10 mouse cellular contexts compared by ENCODE assay signal in genomic region chr15:99704041-99704681, GRCm38 (mm10). TPM values are rescaled to one million over a fixed set of nuclear protein-coding genes. Genes with fewer than 3 reads are reported as not detected.
A peak's percentile ranks its signal among the peaks of the same experiment; 100 is the strongest.
DNase-seq lines count a peak whose midpoint lies in the region; ATAC-seq lines count a peak whose summit lies in the region.
"Had no signal": no experiment of that assay in that cellular context is flagged by ENCODE, and none has a peak within 500 bp of the region (broad histone marks: within the 10 kb centered on the region; RNA-seq: fewer than 3 reads in every experiment).

No protein-coding gene starts in this region.

- peaks cover 38% of the 10 kb centered on the region for H3K4me1 ChIP-seq in heart, embryonic 11.5 days (ENCODE audit: control insufficient read depth, insufficient read depth, low read length)
- peaks cover 48% of the 10 kb centered on the region for H3K4me1 ChIP-seq in heart, embryonic 15.5 days (replicated peaks)

- H3K27ac ChIP-seq in heart, embryonic 11.5 days (ENCODE audit: low read depth, low read length), result peak overlapping the region; percentile 98
- H3K27ac ChIP-seq in heart, embryonic 15.5 days, result peak overlapping the region; percentile 100

- intact Hi-C loops in heart, postnatal 36 days (cut with DNase I), result no loop called here

- peak overlapping the region; percentile 55; the same call in 1 of the 2 replicates for H3K9ac ChIP-seq in heart, embryonic 11.5 days (ENCODE audit: low read depth, low read length)
- peak overlapping the region; percentile 44 for H3K9ac ChIP-seq in heart, embryonic 15.5 days

- H3K27me3 ChIP-seq in heart, embryonic 11.5 days (ENCODE audit: control insufficient read depth, insufficient read depth, low read length), result no peaks in the 10 kb centered on the region
- no peaks in the 10 kb centered on the region; the same call in none of the 2 replicates for H3K27me3 ChIP-seq in heart, embryonic 15.5 days

- H3K4me2 ChIP-seq in heart, embryonic 11.5 days, result peak overlapping the region; percentile 82
- H3K4me2 ChIP-seq in heart, embryonic 15.5 days, result peak overlapping the region; percentile 77

- ATAC-seq in heart, embryonic 11.5 days (replicated peaks; ENCODE audit: insufficient number of reproducible peaks, low FRiP score, low TSS enrichment), result no peak
- no peak for ATAC-seq in heart, embryonic 15.5 days (replicated peaks; ENCODE audit: insufficient number of reproducible peaks, insufficient read depth, low FRiP score, low read depth)
- ATAC-seq in erythroid progenitor cell, adult 5-6 weeks (replicated peaks; ENCODE audit: low FRiP score, poor library complexity, severe bottlenecking), result no peak

- peaks cover 23% of the 10 kb centered on the region for H3K36me3 ChIP-seq in heart, embryonic 11.5 days (ENCODE audit: control insufficient read depth, insufficient read depth, low read length)
- H3K36me3 ChIP-seq in heart, embryonic 15.5 days, result peaks cover 35% of the 10 kb centered on the region

- no peak for DNase-seq in heart, postnatal 36 days
- DNase-seq in adrenal gland, adult 8-10 months, result peak; percentile 70
- peak; percentile 81 for DNase-seq in kidney, postnatal 14 days
- peak; percentile 27 for DNase-seq in right cerebral cortex, postnatal 4 days
- DNase-seq in thymus, postnatal 36 days, result no peak

- H3K9me3 ChIP-seq in heart, embryonic 11.5 days (replicated peaks; ENCODE audit: control insufficient read depth, low read length), result no peaks in the 10 kb centered on the region
- H3K9me3 ChIP-seq in heart, embryonic 15.5 days (replicated peaks), result no peaks in the 10 kb centered on the region

- H3K4me3 ChIP-seq in heart, embryonic 11.5 days (ENCODE audit: low read depth, low read length), result peak overlapping the region; percentile 8; the same call in 1 of the 2 replicates
- peak overlapping the region; percentile 32 for H3K4me3 ChIP-seq in heart, embryonic 15.5 days

- 40% methylated on average over 23 of the region's 23 CpGs for whole genome bisulfite sequencing in heart, embryonic 11.5 days (ENCODE audit: insufficient replicate concordance)
- 36% methylated on average over 23 of the region's 23 CpGs for WGBS in heart, embryonic 15.5 days

RNA-seq across cellular contexts. Expression of gene Gm17349, which starts 1.1 kb away (rescaled TPM):
- polyA plus RNA-seq in heart, embryonic 11.5 days (2014; fragmentation: Nextera tagmentation; extraction: Ambion mirVana), result not detected in 2 replicates
- total RNA-seq in heart, postnatal 36 days (2021), result 1 to 10 TPM; 1.8 to 2.4 TPM
- 10 to 100 TPM; 30.4 to 55.2 (median 34.8) TPM for total RNA-seq in adrenal gland, adult 8-10 months (2022)
- not detected in 2 replicates for polyA plus RNA-seq in heart, embryonic 15.5 days (2015; fragmentation: Nextera tagmentation; extraction: Ambion mirVana)
- total RNA-seq in erythroid progenitor cell, adult 5-6 weeks (2015; ENCODE audit: low replicate concordance), result not detected in 2 replicates
- not detected in 2 replicates for total RNA-seq in erythroid progenitor cell, adult 5-6 weeks (2017; ENCODE audit: low replicate concordance)
- total RNA-seq: neutrophil, adult 5-6 weeks had no signal

RNA-seq across cellular contexts. Expression of gene Smarcd1, which starts 2.2 kb away (rescaled TPM):
- 24.8 and 26.6 TPM in 2 replicates for polyA plus RNA-seq in heart, embryonic 11.5 days (2014; fragmentation: Nextera tagmentation; extraction: Ambion mirVana)
- 10 to 100 TPM; 18.7 to 22.1 TPM for total RNA-seq in heart, postnatal 36 days (2021)
- total RNA-seq in adrenal gland, adult 8-10 months (2022), result 10 to 100 TPM; 45.2 to 90.5 (median 62.8) TPM
- 17.7 and 24.7 TPM in 2 replicates for polyA plus RNA-seq in heart, embryonic 15.5 days (2015; fragmentation: Nextera tagmentation; extraction: Ambion mirVana)
- 15.5 and 18.0 TPM in 2 replicates for total RNA-seq in erythroid progenitor cell, adult 5-6 weeks (2015; ENCODE audit: low replicate concordance)
- 5.3 and 9.7 TPM in 2 replicates for total RNA-seq in erythroid progenitor cell, adult 5-6 weeks (2017; ENCODE audit: low replicate concordance)

RNA-seq across cellular contexts. Expression of gene Gpd1, which starts 13.2 kb away (rescaled TPM):
- polyA plus RNA-seq in heart, embryonic 11.5 days (2014; fragmentation: Nextera tagmentation; extraction: Ambion mirVana), result 0.62 and 0.63 TPM in 2 replicates
- 10 to 100 TPM; 61.0 to 62.5 TPM for total RNA-seq in heart, postnatal 36 days (2021)
- total RNA-seq in adrenal gland, adult 8-10 months (2022), result 100 to 1,000 TPM; 189 to 666 (median 461) TPM
- polyA plus RNA-seq in heart, embryonic 15.5 days (2015; fragmentation: Nextera tagmentation; extraction: Ambion mirVana), result 1.6 and 2.2 TPM in 2 replicates
- 2.1 and 2.9 TPM in 2 replicates for total RNA-seq in erythroid progenitor cell, adult 5-6 weeks (2015; ENCODE audit: low replicate concordance)
- 5.4 and 8.2 TPM in 2 replicates for total RNA-seq in erythroid progenitor cell, adult 5-6 weeks (2017; ENCODE audit: low replicate concordance)
- total RNA-seq: G1E; neutrophil, adult 5-6 weeks had no signal
- polyA plus RNA-seq: G1E had no signal

RNA-seq across cellular contexts. Expression of gene Cox14, which starts 21.3 kb away (rescaled TPM):
- 176 and 187 TPM in 2 replicates for polyA plus RNA-seq in heart, embryonic 11.5 days (2014; fragmentation: Nextera tagmentation; extraction: Ambion mirVana)
- total RNA-seq in heart, postnatal 36 days (2021), result 100 to 1,000 TPM; 218 to 222 TPM
- 100 to 1,000 TPM; 200 to 304 (median 253) TPM for total RNA-seq in adrenal gland, adult 8-10 months (2022)
- polyA plus RNA-seq in heart, embryonic 15.5 days (2015; fragmentation: Nextera tagmentation; extraction: Ambion mirVana), result 185 and 187 TPM in 2 replicates
- 11.3 and 15.5 TPM in 2 replicates for total RNA-seq in erythroid progenitor cell, adult 5-6 weeks (2015; ENCODE audit: low replicate concordance)
- total RNA-seq in erythroid progenitor cell, adult 5-6 weeks (2017; ENCODE audit: low replicate concordance), result 7.1 and 17.1 TPM in 2 replicates

RNA-seq across cellular contexts. Expression of gene Asic1, which starts 34.0 kb away (rescaled TPM):
- 1.8 and 2.1 TPM in 2 replicates for polyA plus RNA-seq in heart, embryonic 11.5 days (2014; fragmentation: Nextera tagmentation; extraction: Ambion mirVana)
- total RNA-seq in heart, postnatal 36 days (2021), result under 1 TPM; 0.22 to 0.35 TPM
- 1 to 10 TPM; 1.4 to 2.5 (median 1.8) TPM for total RNA-seq in adrenal gland, adult 8-10 months (2022)
- polyA plus RNA-seq in heart, embryonic 15.5 days (2015; fragmentation: Nextera tagmentation; extraction: Ambion mirVana), result 1.4 and 2.4 TPM in 2 replicates
- total RNA-seq in erythroid progenitor cell, adult 5-6 weeks (2015; ENCODE audit: low replicate concordance), result not detected in 2 replicates
- total RNA-seq in erythroid progenitor cell, adult 5-6 weeks (2017; ENCODE audit: low replicate concordance), result not detected in 2 replicates
- polyA plus RNA-seq: G1E had no signal

Comparison
In these comparisons a context has a peak if more than half of its experiments do, and no peak if none do; other contexts are left out.
1. DNase-seq: peak in adrenal gland, adult 8-10 months (single experiment), kidney, postnatal 14 days (single experiment) and right cerebral cortex, postnatal 4 days (single experiment); none in heart, postnatal 36 days (0 of 2) and thymus, postnatal 36 days (0 of 2).
2. RNA of gene Gm17349, which starts 1.1 kb away (total RNA-seq): 30.4 to 55.2 TPM in adrenal gland, adult 8-10 months; 1.8 to 2.4 TPM in heart, postnatal 36 days and not detected in erythroid progenitor cell, adult 5-6 weeks; every median in the first group is over 4 times any median in the second.
3. RNA of gene Gpd1, which starts 13.2 kb away (total RNA-seq): 189 to 666 TPM in adrenal gland, adult 8-10 months and 61.0 to 62.5 TPM in heart, postnatal 36 days; 2.1 to 8.2 TPM in erythroid progenitor cell, adult 5-6 weeks; every median in the first group is over 4 times any median in the second.